Mouse (Mus musculus): ENCODE results near the gene Hykk.

GRCm38 (mm10) chr9:54981291-54982191, 64.5 kb downstream of the Hykk start:
- TF ChIP-seq CTCF (IDR thresholded peaks at IDR 0.05; ENCODE audit: low read depth), result no peak
- no peak for TF ChIP-seq EP300 (IDR thresholded peaks at IDR 0.05; ENCODE audit: low read depth)

Measured in liver, embryonic 14.5 days (tissue).